Mouse (Mus musculus) spleen, adult 2 months (tissue): Measurements from ENCODE around the gene Tmcc1.

Source experiments
- CTCF ChIP-seq: fragments of 200-500 bp; IDR thresholded peaks from 2 replicates; pipeline ENCODE4 v1.5.1; 2011; ENCODE audit warnings: mild to moderate bottlenecking, inconsistent platforms; ENCODE audit not compliant: insufficient read depth, insufficient read length, insufficient replicate concordance; ENCODE audit errors: extremely low read depth
- POLR2A ChIP-seq: fragments of 200-500 bp; IDR thresholded peaks from 2 replicates; pipeline ENCODE4 v1.6.1; 2011; ENCODE audit warnings: low read depth, low read length, inconsistent platforms

DNA sequence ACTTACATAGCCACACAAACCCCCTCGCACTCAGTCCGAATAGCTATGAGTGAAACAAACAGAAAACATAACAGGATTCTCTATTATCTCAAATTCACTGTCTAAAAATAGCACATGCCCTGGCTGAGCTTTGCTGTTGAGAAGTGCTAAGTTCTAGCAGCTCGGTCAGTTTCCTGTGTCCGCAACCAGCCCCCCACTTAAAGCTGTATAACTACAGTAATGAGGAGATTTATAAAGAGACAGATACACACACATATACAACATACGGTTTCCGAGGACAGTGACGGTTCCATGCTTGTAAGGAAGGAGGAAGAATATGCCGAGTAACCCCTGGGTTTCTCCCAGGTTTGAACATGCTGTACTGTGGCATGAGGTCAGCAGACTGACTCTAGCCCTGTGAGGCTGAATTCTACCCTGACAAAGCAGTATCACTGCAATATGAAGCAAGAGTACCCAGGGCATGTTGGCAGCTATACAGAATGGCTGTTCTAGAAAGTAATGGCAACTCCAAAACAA, 120.5 kb downstream of the Tmcc1 start:
- no peak for TF ChIP-seq POLR2A
- no peak for TF ChIP-seq CTCF
